Mouse (Mus musculus) gastrocnemius, adult 2 months (tissue): ENCODE measurements around the gene Dnajb1. TPM values are rescaled to one million over a fixed set of nuclear protein-coding genes. Genes with fewer than 3 reads are reported as not detected.

Experiments used
- DNase-seq: peaks from one replicate; pipeline ENCODE4 v3.0.0; 2022
- H3K27ac ChIP-seq: fragments of 200-600 bp; 2 replicates; pipeline ENCODE4 v1.8.1; 2022; ENCODE audit warnings: mild to moderate bottlenecking
- H3K4me3 ChIP-seq: fragments of 200-600 bp; 2 replicates; pipeline ENCODE4 v1.8.1; 2022; ENCODE audit warnings: mild to moderate bottlenecking, moderate library complexity
- CTCF ChIP-seq: fragments of 200-600 bp; IDR thresholded peaks from 2 replicates; pipeline ENCODE4 v1.8.1; 2022; ENCODE audit warnings: antibody characterized with exemption, mild to moderate bottlenecking, moderate library complexity
- intact Hi-C: fragments of 180-260 bp; cut with DNase I; formaldehyde crosslinking; loops from one replicate; pipeline ENCODE4 v1.15.1; 2025
- total RNA-seq, 2 experiments: library from RNA; stranded (reverse); gene quantifications; 2 replicates each; pipeline ENCODE4 v1.2.3; 2021

Dnajb1 gene
- total RNA-seq, 2 experiments from 2014 or later = 3.6 to 11.8 TPM

DNA sequence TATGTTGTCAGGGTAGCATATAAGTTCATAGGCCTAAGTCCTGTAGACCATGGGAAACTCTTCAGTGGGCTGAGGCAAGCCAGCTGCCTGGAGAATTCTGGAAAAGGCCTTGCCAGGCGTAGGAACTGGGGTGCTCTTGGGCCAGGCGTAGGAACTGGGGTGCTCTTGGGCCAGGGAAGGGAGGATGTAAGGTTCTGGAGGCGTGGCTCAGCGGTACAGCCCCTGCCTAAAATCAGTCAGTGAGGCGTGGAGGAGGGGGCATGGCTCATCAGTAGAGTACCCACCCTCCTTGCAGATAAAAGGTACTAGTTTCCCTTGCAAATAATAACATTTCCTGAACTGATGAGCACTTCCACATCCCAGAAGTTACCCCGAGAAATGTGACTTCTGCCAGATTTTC is 46.7 kb downstream of the Dnajb1 start:
- intact Hi-C loops = no loop called here
- DNase-seq = no peak
- TF ChIP-seq CTCF = no peak

DNA sequence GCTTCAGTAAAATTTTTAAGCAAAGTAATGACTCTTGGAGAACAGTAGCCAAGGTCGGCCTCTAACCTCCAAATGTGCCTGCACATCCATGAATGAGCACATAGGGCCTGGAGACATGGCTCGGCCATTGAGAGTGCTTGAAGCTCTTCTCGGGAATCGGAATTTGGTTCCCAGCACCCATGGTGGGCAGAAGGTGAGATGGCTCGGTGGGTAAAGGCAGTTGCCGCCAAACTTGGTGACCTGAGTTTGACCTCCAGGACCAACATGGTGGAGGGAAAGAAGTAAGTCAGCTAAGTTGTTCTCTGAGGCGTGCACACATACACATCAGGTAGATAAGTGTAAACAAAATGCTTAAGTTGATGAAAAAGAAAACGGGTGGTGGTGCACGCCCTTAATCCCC is 48.0 kb downstream of the Dnajb1 start:
- no peak overlapping the region for H3K4me3 ChIP-seq
- TF ChIP-seq CTCF = no peak
- DNase-seq = no peak
- H3K27ac ChIP-seq = no peak overlapping the region
- intact Hi-C loops = no loop called here

More for the DNA sequence above, 46.7 kb downstream of the Dnajb1 start:
- Histone ChIP-seq H3K27ac (no peak overlapping the region), H3K4me3 (no peak overlapping the region)

GRCm38 (mm10) chr8:83656484-83657246 is 48.7 kb downstream of the Dnajb1 start:
- Histone ChIP-seq H3K4me3 (no peak overlapping the region), H3K27ac (no peak overlapping the region)
- no peak for DNase-seq
- intact Hi-C loops = no loop called here
- peak; percentile 35 for TF ChIP-seq CTCF

DNA sequence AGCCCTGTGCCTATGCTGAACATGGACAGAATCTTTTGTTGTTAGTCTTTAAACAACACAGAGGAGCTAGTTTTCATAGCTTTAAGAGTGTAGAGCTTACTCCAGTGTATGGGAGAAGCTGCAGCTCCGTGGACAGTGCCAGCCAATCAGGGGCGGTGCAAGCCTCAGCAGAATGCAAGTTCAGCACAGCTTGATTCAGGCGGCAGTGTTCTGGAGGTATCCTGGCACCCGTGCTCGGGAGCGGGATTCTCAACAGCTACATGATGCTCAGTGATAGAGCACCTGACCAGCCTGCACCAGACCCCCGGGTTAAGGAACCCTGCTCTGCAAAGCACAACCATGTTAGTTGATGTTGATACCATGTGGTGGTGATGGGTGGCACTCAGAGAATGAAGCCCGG is 52.6 kb downstream of the Dnajb1 start:
- intact Hi-C loops = loop anchor here (5.0 kb wide), 1 partner anchor 37 kb away; the partner anchor contains the start of gene Pkn1
- DNase-seq = peak; percentile 32
- Histone ChIP-seq H3K27ac (peak overlapping the region; percentile 67), H3K4me3 (no peak overlapping the region)
- TF ChIP-seq CTCF = no peak

DNA sequence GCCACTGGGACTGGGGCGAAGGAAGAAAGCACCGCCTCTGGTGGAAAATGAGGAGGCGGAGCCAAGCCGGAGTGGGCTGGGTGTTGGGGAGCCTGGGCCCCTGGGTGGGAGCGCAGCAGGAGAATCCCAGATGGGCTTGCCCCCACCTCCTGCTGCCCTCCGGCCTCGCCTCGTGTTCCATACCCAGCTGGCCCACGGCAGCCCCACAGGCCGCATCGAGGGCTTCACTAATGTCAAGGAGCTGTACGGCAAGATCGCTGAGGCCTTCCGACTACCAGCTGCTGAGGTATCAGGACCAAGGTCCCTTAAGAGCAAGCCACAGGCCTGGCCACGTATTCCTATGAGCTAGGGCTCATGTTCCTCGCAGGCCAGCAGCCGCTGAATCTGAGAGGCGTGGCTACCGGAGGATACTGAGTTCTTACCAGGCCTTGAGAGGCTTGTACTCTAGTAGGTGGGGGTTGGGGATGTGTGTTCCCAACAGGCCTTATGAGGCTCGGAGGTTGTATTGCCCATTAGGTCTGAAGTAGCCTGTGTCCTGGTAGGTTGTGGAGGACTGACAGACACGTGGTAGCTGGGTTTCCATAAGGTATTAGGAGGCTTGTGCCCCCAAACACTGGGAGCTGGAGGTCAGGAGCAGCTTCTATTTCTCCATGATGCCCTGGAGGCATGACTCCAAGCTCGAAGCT is 53.1 kb downstream of the Dnajb1 start:
- peak overlapping the region; percentile 67 for H3K27ac ChIP-seq
- no peak for TF ChIP-seq CTCF
- intact Hi-C loops = loop anchor here (5.0 kb wide), 1 partner anchor 36 kb away; the partner anchor contains the start of gene Pkn1
- H3K4me3 ChIP-seq = peak overlapping the region; percentile 44
- peak; percentile 47 for DNase-seq

Other genes with a start within 250 kb of the Dnajb1 start
- not detected for gene Clgn, start 218.3 kb upstream of the Dnajb1 start, total RNA-seq
- gene Scoc, start 149.8 kb upstream of the Dnajb1 start, total RNA-seq = 10 to 100 TPM; 48.8 to 58.5 TPM
- gene Olfr370, start 72.4 kb upstream of the Dnajb1 start, total RNA-seq = not detected
- 100 to 1,000 TPM; 282 to 397 TPM for gene Ndufb7, start 41.5 kb upstream of the Dnajb1 start, total RNA-seq
- gene Tecr, start 222 bp upstream of the Dnajb1 start, total RNA-seq = 100 to 1,000 TPM; 416 to 566 TPM
- gene Gipc1, start 44.5 kb downstream of the Dnajb1 start, total RNA-seq = 10 to 100 TPM; 17.8 to 20.3 TPM
- under 1 TPM; 0.08 to 0.39 TPM for gene Ptger1, start 58.5 kb downstream of the Dnajb1 start, total RNA-seq
- 10 to 100 TPM; 25.8 to 29.9 TPM for gene Pkn1, start 91.0 kb downstream of the Dnajb1 start, total RNA-seq
- gene Ddx39, start 107.0 kb downstream of the Dnajb1 start, total RNA-seq = 10 to 100 TPM; 11.2 to 13.1 TPM
- gene Adgre5, start 133.1 kb downstream of the Dnajb1 start, total RNA-seq = 10 to 100 TPM; 16.3 to 27.7 TPM